Mouse (Mus musculus) hindbrain, embryonic 14.5 days (tissue): ENCODE data around the gene Ythdf1. TPM values are rescaled to one million over a fixed set of nuclear protein-coding genes. Genes with fewer than 3 reads are reported as not detected.
A peak's percentile ranks its signal among the peaks of the same experiment; 100 is the strongest.

Experiments
- ATAC-seq: fragments of 200-750 bp; cut with Nextera tagmentation; 2 replicates; pipeline ENCODE4 v1.8.0; 2017; ENCODE audit warnings: moderate number of reproducible peaks, mild to moderate bottlenecking, moderate TSS enrichment, moderate library complexity; ENCODE audit not compliant: low FRiP score
- DNase-seq: peaks from one replicate; pipeline ENCODE4 v3.0.0-alpha.2; 2015; ENCODE audit warnings: low spot score
- H3K27ac ChIP-seq: fragments of 300-500 bp; sonication (generic); 2 replicates; pipeline ENCODE4 v1.5.1; 2014; ENCODE audit warnings: mild to moderate bottlenecking, moderate library complexity
- H3K27me3 ChIP-seq: fragments of 300-500 bp; sonication (generic); 2 replicates; pipeline ENCODE4 v1.6.1; 2014; ENCODE audit warnings: mild to moderate bottlenecking, low read length, mixed read lengths; ENCODE audit not compliant: control insufficient read depth, insufficient read depth
- H3K36me3 ChIP-seq: fragments of 300-500 bp; sonication (generic); replicated peaks from 2 replicates; pipeline ENCODE4 v1.6.1; 2014; ENCODE audit not compliant: control insufficient read depth, insufficient read depth
- H3K4me1 ChIP-seq: fragments of 300-500 bp; sonication (generic); replicated peaks from 2 replicates; pipeline ENCODE4 v1.6.1; 2014; ENCODE audit warnings: antibody characterized with exemption, low read length, mixed read lengths; ENCODE audit not compliant: control insufficient read depth, insufficient read depth
- H3K4me2 ChIP-seq: fragments of 300-500 bp; sonication (generic); replicated peaks from 2 replicates; pipeline ENCODE4 v1.6.1; 2014; ENCODE audit warnings: mild to moderate bottlenecking, moderate library complexity
- H3K4me3 ChIP-seq: fragments of 300-500 bp; sonication (generic); replicated peaks from 2 replicates; pipeline ENCODE4 v1.5.1; 2014; ENCODE audit warnings: mild to moderate bottlenecking, low read length
- H3K9ac ChIP-seq: fragments of 300-500 bp; sonication (generic); 2 replicates; pipeline ENCODE4 v1.6.1; 2014
- H3K9me3 ChIP-seq: fragments of 300-500 bp; sonication (generic); 2 replicates; pipeline ENCODE4 v1.6.1; 2016; ENCODE audit warnings: low read length; ENCODE audit not compliant: control insufficient read depth
- WGBS: fragments of 180-500 bp; shearing (Covaris S2); extraction: QIAGEN DNeasy Blood & Tissue Kit; methylation state at CpG from one replicate; pipeline ENCODE4 v1.1.7; 2014; 5-methylcytosine and 5-hydroxymethylcytosine counted together
- polyA plus RNA-seq: library from polyadenylated mRNA; unstranded; fragments of >200 nt; fragmentation: Nextera tagmentation; extraction: Ambion mirVana; gene quantifications from 2 replicates; pipeline ENCODE4 v1.2.1, GENCODE M21; 2014

Gene Ythdf1
- polyA plus RNA-seq, 1 experiment from 2014 or later = 50.0 TPM

DNA sequence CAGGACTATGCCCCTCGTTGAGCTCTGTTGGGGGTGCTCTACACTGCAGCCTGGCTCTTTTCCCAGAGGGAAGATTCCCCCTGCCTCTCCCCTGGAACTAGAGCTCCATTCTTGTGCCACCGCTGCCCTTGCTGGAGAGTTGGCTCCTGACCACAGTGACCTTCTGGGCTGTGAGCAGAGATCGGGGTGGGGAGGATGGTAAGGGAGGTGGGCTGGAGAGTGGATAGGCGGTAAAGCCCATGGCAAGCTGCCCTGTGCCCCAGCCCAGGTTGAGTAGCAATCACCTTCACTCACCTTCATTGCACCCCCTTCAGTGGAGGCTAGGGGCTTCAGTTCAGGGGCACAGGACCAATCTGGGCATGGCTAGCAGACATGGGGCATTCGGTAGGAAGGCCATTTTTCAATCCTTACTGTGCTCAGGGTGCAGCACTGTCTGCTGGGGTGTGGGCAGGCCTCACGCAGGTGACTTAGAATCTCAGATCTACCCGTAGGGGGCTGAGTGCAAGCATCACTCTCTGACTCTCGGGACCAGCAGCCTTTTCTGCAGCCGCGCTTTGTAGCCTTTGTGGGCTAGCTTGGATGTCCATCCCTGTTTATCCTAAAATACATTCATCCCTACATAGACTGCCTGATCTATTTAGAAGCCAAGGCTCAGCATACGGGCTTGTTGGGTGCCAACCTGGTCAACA lies 24.8 kb downstream of the Ythdf1 start:
- DNase-seq = no peak
- WGBS = 60% methylated on average over 11 of the region's 11 CpGs

GRCm38 (mm10) chr2:180895321-180895720 lies 25.4 kb downstream of the Ythdf1 start:
- Histone ChIP-seq H3K9ac (peak overlapping the region; percentile 99), H3K4me3 (peak overlapping the region; percentile 92), H3K4me2 (peak overlapping the region; percentile 77), H3K27ac (peak overlapping the region; percentile 99), H3K4me1 (peaks cover 26% of the 10 kb centered on the region), H3K27me3 (no peaks in the 10 kb centered on the region), H3K36me3 (peaks cover 7% of the 10 kb centered on the region), H3K9me3 (no peaks in the 10 kb centered on the region)
- 35% methylated on average over 3 of the region's 3 CpGs for WGBS
- DNase-seq = no peak
- no peak for ATAC-seq

More for the DNA sequence above, 24.8 kb downstream of the Ythdf1 start:
- Histone ChIP-seq H3K4me3 (peak overlapping the region; percentile 92), H3K36me3 (peaks cover 7% of the 10 kb centered on the region), H3K27me3 (no peaks in the 10 kb centered on the region), H3K4me1 (peaks cover 26% of the 10 kb centered on the region), H3K9me3 (no peaks in the 10 kb centered on the region), H3K27ac (peak overlapping the region; percentile 99), H3K4me2 (peak overlapping the region; percentile 77), H3K9ac (peak overlapping the region; percentile 99)
- no peak for ATAC-seq

GRCm38 (mm10) chr2:180894734-180895133 lies 26.0 kb downstream of the Ythdf1 start:
- WGBS = under 1% methylated on average over 13 of the region's 13 CpGs
- DNase-seq (peak; percentile 90), ATAC-seq (peak; percentile 35)
- Histone ChIP-seq H3K9me3 (no peaks in the 10 kb centered on the region), H3K27me3 (no peaks in the 10 kb centered on the region), H3K27ac (peak overlapping the region; percentile 99), H3K9ac (peak overlapping the region; percentile 99), H3K4me2 (peak overlapping the region; percentile 77), H3K4me3 (peak overlapping the region; percentile 92), H3K36me3 (peaks cover 7% of the 10 kb centered on the region), H3K4me1 (peaks cover 32% of the 10 kb centered on the region)

DNA sequence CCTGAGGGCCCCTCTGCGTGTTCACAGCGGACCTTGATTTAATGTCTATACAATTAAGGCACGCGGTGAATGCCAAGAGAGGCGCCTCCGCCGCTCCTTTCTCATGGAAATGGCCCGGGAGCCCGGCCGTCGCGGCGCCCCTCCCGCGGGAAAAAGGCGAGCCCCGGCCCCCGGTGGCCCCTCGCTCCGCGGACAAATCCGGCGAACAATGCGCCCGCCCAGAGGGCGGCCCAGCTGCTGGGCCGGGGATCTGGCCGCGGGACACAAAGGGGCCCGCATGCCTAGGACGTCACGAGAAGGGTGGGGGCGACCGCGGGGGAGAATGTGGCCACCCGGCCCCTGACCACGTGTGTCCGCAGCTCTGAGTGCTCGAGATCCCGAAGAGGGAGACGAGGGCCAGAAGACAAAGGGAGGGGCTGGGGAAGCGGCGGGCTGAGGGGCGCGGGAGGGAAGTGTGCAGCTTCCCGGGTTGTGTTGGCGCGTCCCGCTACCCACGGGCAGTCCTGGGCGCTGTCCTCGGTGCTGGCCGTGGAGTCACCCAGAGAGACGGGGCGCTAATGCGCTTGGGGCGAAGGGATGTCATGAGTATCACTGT lies 26.6 kb downstream of the Ythdf1 start:
- H3K4me3 ChIP-seq = peak overlapping the region; percentile 92
- peak; percentile 10 for ATAC-seq
- H3K36me3 ChIP-seq = peaks cover 7% of the 10 kb centered on the region
- under 1% methylated on average over 57 of the region's 57 CpGs for WGBS
- peak overlapping the region; percentile 77 for H3K4me2 ChIP-seq
- H3K4me1 ChIP-seq = peaks cover 38% of the 10 kb centered on the region
- H3K9me3 ChIP-seq = no peaks in the 10 kb centered on the region
- H3K27me3 ChIP-seq = no peaks in the 10 kb centered on the region
- H3K9ac ChIP-seq = peak overlapping the region; percentile 99
- peak overlapping the region; percentile 99 for H3K27ac ChIP-seq
- DNase-seq = no peak

GRCm38 (mm10) chr2:180893537-180894028 lies 27.2 kb downstream of the Ythdf1 start:
- ATAC-seq (no peak), DNase-seq (no peak)
- no peaks in the 10 kb centered on the region for H3K9me3 ChIP-seq
- peak overlapping the region; percentile 99 for H3K9ac ChIP-seq
- peak overlapping the region; percentile 77 for H3K4me2 ChIP-seq
- no peaks in the 10 kb centered on the region for H3K27me3 ChIP-seq
- H3K4me1 ChIP-seq = peaks cover 44% of the 10 kb centered on the region
- H3K27ac ChIP-seq = peak overlapping the region; percentile 99
- WGBS = 0% methylated on average over 38 of the region's 50 CpGs
- H3K4me3 ChIP-seq = peak overlapping the region; percentile 92
- peaks cover 7% of the 10 kb centered on the region for H3K36me3 ChIP-seq

DNA sequence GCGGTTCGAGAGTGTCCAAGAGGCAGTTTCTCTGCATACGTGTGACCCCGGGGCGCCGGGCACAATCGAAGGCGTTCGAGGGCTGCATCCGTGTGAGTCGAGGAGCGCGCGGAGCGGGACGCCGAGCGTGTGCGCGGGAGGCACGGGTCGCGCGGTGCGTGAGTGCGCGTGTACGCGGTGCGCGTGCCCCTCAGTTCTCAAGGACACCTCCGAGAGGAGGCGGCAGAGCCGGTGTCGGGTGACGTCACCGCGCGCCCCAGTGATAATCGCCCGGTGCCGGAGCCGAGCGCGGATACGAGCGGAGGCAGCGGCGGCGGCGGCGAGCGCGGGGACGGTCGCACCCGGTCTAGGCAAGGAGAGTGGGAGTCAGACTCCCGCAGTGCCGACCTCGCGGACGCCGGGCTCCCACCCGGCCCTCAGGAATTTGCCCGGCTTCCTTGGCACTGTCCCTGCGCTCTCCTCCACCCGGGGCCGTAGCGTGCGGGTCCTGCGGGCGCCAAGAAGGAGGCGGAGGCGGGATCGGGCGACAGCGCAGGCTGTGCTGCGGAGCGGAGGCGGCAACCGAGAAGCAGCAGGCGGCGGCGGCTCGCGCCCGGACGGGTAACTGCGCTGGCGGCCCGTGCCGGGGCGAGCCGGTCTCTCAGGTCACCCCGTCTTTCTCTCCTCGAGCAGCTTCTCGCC lies 27.8 kb downstream of the Ythdf1 start:
- DNase-seq = peak; percentile 95
- Histone ChIP-seq H3K4me1 (peaks cover 50% of the 10 kb centered on the region), H3K4me2 (peak overlapping the region; percentile 77), H3K9ac (peak overlapping the region; percentile 99), H3K27ac (peak overlapping the region; percentile 99), H3K36me3 (peaks cover 7% of the 10 kb centered on the region), H3K9me3 (no peaks in the 10 kb centered on the region), H3K27me3 (no peaks in the 10 kb centered on the region), H3K4me3 (peak overlapping the region; percentile 92)
- under 1% methylated on average over 84 of the region's 97 CpGs for WGBS
- ATAC-seq = peak; percentile 60

DNA sequence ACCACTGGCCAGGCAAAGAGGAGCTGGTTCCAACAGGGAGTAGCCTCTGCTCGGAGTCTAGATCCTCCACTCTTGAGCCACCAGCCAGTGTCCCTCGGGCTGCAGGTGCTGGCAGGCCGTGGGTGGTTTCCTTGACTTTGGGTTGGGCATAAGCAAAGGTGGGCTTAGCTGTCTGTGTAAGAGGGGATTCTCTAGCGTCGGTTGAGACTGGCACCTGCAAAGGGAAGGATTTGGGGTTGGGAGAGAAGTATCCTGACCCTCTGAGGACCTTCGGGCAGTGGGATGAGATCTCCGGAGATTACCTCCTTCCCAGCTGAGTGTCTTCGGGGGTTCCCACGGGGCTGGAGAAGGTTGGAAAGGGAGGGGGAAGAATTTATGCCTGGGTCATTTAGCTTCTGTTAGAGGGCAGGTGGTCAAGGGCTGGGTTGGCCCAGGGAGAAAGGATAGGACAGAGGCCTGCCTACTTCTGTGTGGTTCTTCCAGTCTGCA lies 28.9 kb downstream of the Ythdf1 start:
- Histone ChIP-seq H3K4me3 (peak overlapping the region; percentile 92), H3K36me3 (peaks cover 7% of the 10 kb centered on the region), H3K27me3 (no peaks in the 10 kb centered on the region), H3K27ac (peak overlapping the region; percentile 99), H3K4me2 (peak overlapping the region; percentile 77), H3K4me1 (peaks cover 47% of the 10 kb centered on the region), H3K9me3 (no peaks in the 10 kb centered on the region), H3K9ac (peak overlapping the region; percentile 99)
- ATAC-seq (no peak), DNase-seq (no peak)
- 4% methylated on average over 9 of the region's 9 CpGs for WGBS

- Histone ChIP-seq H3K4me2 (peak overlapping the region; percentile 77), H3K9ac (peak overlapping the region; percentile 99), H3K4me3 (peak overlapping the region; percentile 92), H3K9me3 (no peaks in the 10 kb centered on the region), H3K36me3 (peaks cover 7% of the 10 kb centered on the region), H3K27ac (peak overlapping the region; percentile 99), H3K27me3 (no peaks in the 10 kb centered on the region), H3K4me1 (peaks cover 41% of the 10 kb centered on the region)
- ATAC-seq = no peak
- DNase-seq = no peak
- WGBS = 1% methylated on average over 37 of the region's 37 CpGs
Observed at GRCm38 (mm10) chr2:180891075-180891834, 29.5 kb downstream of the Ythdf1 start.
